Mouse (Mus musculus) neural tube, embryonic 14.5 days (tissue): ENCODE measurements around the gene Spata3. TPM values are rescaled to one million over a fixed set of nuclear protein-coding genes. Genes with fewer than 3 reads are reported as not detected.

Experiments
- ATAC-seq: fragments of 200-750 bp; cut with Nextera tagmentation; 2 replicates; pipeline ENCODE4 v1.8.0; 2017; ENCODE audit warnings: low read depth, mild to moderate bottlenecking, moderate TSS enrichment, moderate library complexity
- H3K27ac ChIP-seq: fragments of 300-500 bp; sonication (generic); 2 replicates; pipeline ENCODE4 v1.5.1; 2014; ENCODE audit warnings: low read depth, mild to moderate bottlenecking, control low read depth, low read length, moderate library complexity, mixed read lengths
- H3K27me3 ChIP-seq: fragments of 300-500 bp; sonication (generic); 2 replicates; pipeline ENCODE4 v1.6.1; 2014; ENCODE audit warnings: low read length; ENCODE audit not compliant: control insufficient read depth, insufficient read depth
- H3K36me3 ChIP-seq: fragments of 300-500 bp; sonication (generic); 2 replicates; pipeline ENCODE4 v1.6.1; 2014; ENCODE audit warnings: low read length, mixed read lengths; ENCODE audit not compliant: control insufficient read depth, insufficient read depth
- H3K4me1 ChIP-seq: fragments of 300-500 bp; sonication (generic); 2 replicates; pipeline ENCODE4 v1.6.1; 2014; ENCODE audit warnings: low read length; ENCODE audit not compliant: control insufficient read depth, insufficient read depth
- H3K4me2 ChIP-seq: fragments of 300-500 bp; sonication (generic); 2 replicates; pipeline ENCODE4 v1.6.1; 2014; ENCODE audit warnings: mild to moderate bottlenecking, low read depth, low read length, control low read depth
- H3K4me3 ChIP-seq: fragments of 300-500 bp; sonication (generic); 2 replicates; pipeline ENCODE4 v1.5.1; 2014; ENCODE audit warnings: low read depth, low read length, control low read depth, mixed read lengths
- H3K9ac ChIP-seq: fragments of 300-500 bp; sonication (generic); replicated peaks from 2 replicates; pipeline ENCODE4 v1.6.1; 2014; ENCODE audit warnings: low read depth, mild to moderate bottlenecking, control low read depth, low read length, mixed read lengths
- H3K9me3 ChIP-seq: fragments of 300-500 bp; sonication (generic); 2 replicates; pipeline ENCODE4 v1.6.1; 2016; ENCODE audit warnings: low read length; ENCODE audit not compliant: control insufficient read depth
- WGBS: fragments of 180-500 bp; shearing (Covaris S2); extraction: QIAGEN DNeasy Blood & Tissue Kit; methylation state at CpG from one replicate; pipeline ENCODE4 v1.1.7; 2014; 5-methylcytosine and 5-hydroxymethylcytosine counted together
- polyA plus RNA-seq: library from polyadenylated mRNA; unstranded; fragments of >200 nt; fragmentation: Nextera tagmentation; extraction: Ambion mirVana; gene quantifications from 2 replicates; pipeline ENCODE4 v1.2.1, GENCODE M21; 2014

The Spata3 gene
- polyA plus RNA-seq, 1 experiment from 2014 or later: 0.51 TPM

DNA sequence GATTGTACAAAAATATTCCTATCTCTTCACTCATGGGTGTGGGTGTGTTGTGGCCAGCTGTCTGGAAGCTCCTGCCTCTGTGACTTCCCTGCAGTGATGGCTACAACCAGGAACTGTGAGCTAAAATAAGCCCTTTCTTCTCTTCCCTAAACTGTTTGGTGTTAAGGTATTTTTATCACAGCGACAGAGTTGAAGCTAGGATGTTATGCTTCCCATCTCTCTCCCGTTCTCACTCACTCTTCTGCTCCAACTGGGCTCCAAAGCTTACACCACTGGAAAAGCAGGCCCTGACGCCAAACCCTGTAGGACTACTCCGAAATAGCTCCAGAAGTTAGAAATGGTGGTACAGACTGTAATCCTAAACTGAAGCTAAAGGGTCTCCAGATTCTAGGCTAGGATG is 28.4 kb downstream of the Spata3 start:
- Histone ChIP-seq H3K27ac (no peak overlapping the region), H3K9me3 (no peaks in the 10 kb centered on the region), H3K9ac (no peak overlapping the region), H3K4me1 (0 out of 2 replicates have a peak, but pooled peaks cover 5% of the 10 kb centered on the region), H3K27me3 (peaks cover 28% of the 10 kb centered on the region), H3K36me3 (no peaks in the 10 kb centered on the region), H3K4me2 (no peak overlapping the region; the same call in 1 of the 2 replicates), H3K4me3 (no peak overlapping the region)
- WGBS: 70% methylated on average over 4 of the region's 4 CpGs
- ATAC-seq: no peak

GRCm38 (mm10) chr1:86045848-86046805 is 29.5 kb downstream of the Spata3 start, which contains the start of gene 2810459M11Rik:
Gene 2810459M11Rik, plus strand, starts transcription at chr1:86045863.
- H3K27ac ChIP-seq: no peak within 1 kb of the TSS; the same call in 1 of the 2 replicates
- peak within 1 kb of the TSS; percentile 56 for H3K4me3 ChIP-seq
- peaks cover 28% of the 10 kb centered on the region for H3K27me3 ChIP-seq
- no peaks in the 10 kb centered on the region for H3K9me3 ChIP-seq
- 0 out of 2 replicates have a peak, but pooled peaks cover 5% of the 10 kb centered on the region for H3K4me1 ChIP-seq
- peak within 1 kb of the TSS; percentile 75 for H3K9ac ChIP-seq
- WGBS: under 1% methylated on average over 93 of the region's 110 CpGs
- H3K4me2 ChIP-seq: peak within 1 kb of the TSS; percentile 95
- H3K36me3 ChIP-seq: no peaks in the 10 kb centered on the region
- peak; percentile 85 for ATAC-seq

GRCm38 (mm10) chr1:86046833-86047563 is 30.4 kb downstream of the Spata3 start:
- Histone ChIP-seq H3K27me3 (peaks cover 28% of the 10 kb centered on the region), H3K9ac (peak overlapping the region; percentile 75; the same call in 1 of the 2 replicates), H3K4me2 (peak overlapping the region; percentile 95), H3K36me3 (no peaks in the 10 kb centered on the region), H3K4me3 (peak overlapping the region; percentile 56), H3K4me1 (0 out of 2 replicates have a peak, but pooled peaks cover 5% of the 10 kb centered on the region), H3K9me3 (no peaks in the 10 kb centered on the region), H3K27ac (no peak overlapping the region)
- 10% methylated on average over 24 of the region's 24 CpGs for WGBS
- no peak for ATAC-seq

DNA sequence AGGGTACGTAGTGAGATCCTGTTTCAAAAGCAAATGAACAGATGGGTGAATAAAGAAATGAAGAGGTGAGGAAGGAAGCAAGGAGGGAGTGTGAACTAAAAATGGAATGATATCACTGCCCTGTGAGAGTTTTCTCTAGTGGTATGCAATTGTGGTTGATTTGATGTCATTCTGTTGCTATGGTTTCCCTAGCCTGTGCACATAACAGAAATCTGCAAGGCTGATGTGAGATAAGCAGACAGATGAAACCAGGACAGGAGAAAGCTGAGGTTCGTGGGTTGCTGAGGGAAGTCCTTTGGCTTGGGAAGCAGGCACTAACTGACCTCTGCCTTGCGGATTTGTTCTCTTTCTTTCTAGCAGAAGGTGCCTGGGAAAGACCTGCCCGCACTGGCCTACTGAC is 31.6 kb downstream of the Spata3 start:
- no peak for ATAC-seq
- 0 out of 2 replicates have a peak, but pooled peaks cover 5% of the 10 kb centered on the region for H3K4me1 ChIP-seq
- peaks cover 28% of the 10 kb centered on the region for H3K27me3 ChIP-seq
- no peaks in the 10 kb centered on the region for H3K36me3 ChIP-seq
- H3K27ac ChIP-seq: no peak overlapping the region
- WGBS: 85% methylated on average over 4 of the region's 4 CpGs
- no peak overlapping the region for H3K4me2 ChIP-seq
- H3K9me3 ChIP-seq: no peaks in the 10 kb centered on the region
- H3K9ac ChIP-seq: no peak overlapping the region
- no peak overlapping the region for H3K4me3 ChIP-seq

DNA sequence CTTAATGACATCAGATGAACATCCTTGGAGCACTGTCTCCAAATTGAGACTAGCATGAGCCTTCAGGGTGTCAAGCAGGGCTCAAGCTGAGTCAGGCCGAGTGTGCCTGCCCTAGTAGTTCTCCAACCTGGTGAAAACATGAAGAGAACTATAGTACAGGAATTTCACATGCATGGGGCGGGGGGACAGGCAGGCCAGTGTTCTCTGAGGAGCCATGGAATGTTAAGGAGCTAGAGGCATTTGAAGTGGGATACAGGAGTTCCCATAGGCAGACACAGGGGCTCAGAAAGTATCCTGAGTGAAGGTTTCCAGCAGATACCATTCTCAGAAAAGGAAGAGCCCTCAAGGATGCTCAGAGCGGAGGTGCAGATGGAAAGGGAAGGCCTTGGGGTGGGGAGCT is 32.1 kb downstream of the Spata3 start:
- Histone ChIP-seq H3K9me3 (no peaks in the 10 kb centered on the region), H3K36me3 (no peaks in the 10 kb centered on the region), H3K4me1 (0 out of 2 replicates have a peak, but pooled peaks cover 5% of the 10 kb centered on the region), H3K4me3 (no peak overlapping the region), H3K4me2 (no peak overlapping the region), H3K9ac (no peak overlapping the region), H3K27me3 (peaks cover 25% of the 10 kb centered on the region), H3K27ac (no peak overlapping the region)
- 84% methylated on average over 3 of the region's 3 CpGs for WGBS
- ATAC-seq: no peak

- Histone ChIP-seq H3K27me3 (0 out of 2 replicates have a peak, but pooled peaks cover 4% of the 10 kb centered on the region), H3K27ac (peak overlapping the region; percentile 60), H3K4me3 (no peak overlapping the region), H3K4me1 (no peaks in the 10 kb centered on the region), H3K36me3 (no peaks in the 10 kb centered on the region), H3K9ac (no peak overlapping the region), H3K9me3 (no peaks in the 10 kb centered on the region), H3K4me2 (no peak overlapping the region)
- peak; percentile 75 for ATAC-seq
- 74% methylated on average over 12 of the region's 12 CpGs for WGBS
Observed at GRCm38 (mm10) chr1:86053198-86053921, 36.7 kb downstream of the Spata3 start.

GRCm38 (mm10) chr1:86054943-86055342 is 38.3 kb downstream of the Spata3 start:
- Histone ChIP-seq H3K27ac (no peak overlapping the region), H3K4me3 (no peak overlapping the region), H3K9me3 (no peaks in the 10 kb centered on the region), H3K36me3 (no peaks in the 10 kb centered on the region), H3K4me1 (no peaks in the 10 kb centered on the region), H3K27me3 (no peaks in the 10 kb centered on the region), H3K4me2 (no peak overlapping the region), H3K9ac (no peak overlapping the region)
- 21% methylated on average over 3 of the region's 3 CpGs for WGBS
- no peak for ATAC-seq

DNA sequence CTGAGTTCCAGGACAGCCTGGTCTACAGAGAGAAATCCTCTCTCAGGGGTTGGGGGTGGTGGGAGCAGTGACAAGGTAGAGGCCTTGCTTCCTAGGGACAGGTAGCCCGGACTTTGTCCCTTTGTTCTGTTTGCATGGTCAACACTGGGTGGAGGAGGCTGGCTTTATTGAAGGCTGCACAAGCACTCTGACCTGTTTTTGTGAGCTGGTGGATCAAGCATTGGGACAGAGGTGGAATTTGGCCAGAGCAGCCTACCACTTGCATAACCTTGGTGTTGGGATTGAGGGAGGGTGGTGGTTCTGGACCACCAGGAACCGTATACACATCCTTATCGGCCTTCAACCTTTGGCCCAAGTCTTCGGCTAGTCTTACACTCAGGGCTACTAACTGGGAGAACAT is 39.7 kb downstream of the Spata3 start:
- Histone ChIP-seq H3K27me3 (no peaks in the 10 kb centered on the region), H3K9ac (no peak overlapping the region), H3K27ac (no peak overlapping the region), H3K4me2 (no peak overlapping the region), H3K36me3 (no peaks in the 10 kb centered on the region), H3K4me1 (no peaks in the 10 kb centered on the region), H3K4me3 (no peak overlapping the region), H3K9me3 (no peaks in the 10 kb centered on the region)
- no peak for ATAC-seq
- WGBS: 89% methylated on average over 4 of the region's 4 CpGs
